Mouse (Mus musculus) midbrain, embryonic 10.5 days (tissue): ENCODE data around the gene Btn2a2. TPM values are rescaled to one million over a fixed set of nuclear protein-coding genes. Genes with fewer than 3 reads are reported as not detected.
"Not testable (repeated sequence)": the region's sequence is repeated elsewhere in the genome, so short reads cannot be mapped to it uniquely, and the experiment has no call there.

Source experiments
- DNase-seq: peaks from one replicate; pipeline ENCODE4 v3.0.0-alpha.2; 2017; ENCODE audit warnings: low spot score
- H3K27ac ChIP-seq: fragments of 300-500 bp; sonication (generic); replicated peaks from 2 replicates; pipeline ENCODE4 v1.5.1; 2016; ENCODE audit warnings: mild to moderate bottlenecking
- H3K27me3 ChIP-seq: fragments of 300-500 bp; sonication (generic); 2 replicates; pipeline ENCODE4 v1.6.1; 2016; ENCODE audit warnings: low read depth, mild to moderate bottlenecking; ENCODE audit not compliant: poor library complexity, severe bottlenecking
- H3K36me3 ChIP-seq: fragments of 300-500 bp; sonication (generic); 2 replicates; pipeline ENCODE4 v1.6.1; 2016; ENCODE audit warnings: mild to moderate bottlenecking, moderate library complexity
- H3K4me1 ChIP-seq: fragments of 300-500 bp; sonication (generic); 2 replicates; pipeline ENCODE4 v1.6.1; 2016
- H3K4me3 ChIP-seq: fragments of 300-500 bp; sonication (generic); 2 replicates; pipeline ENCODE4 v1.5.1; 2016; ENCODE audit warnings: mild to moderate bottlenecking, moderate library complexity
- H3K9me3 ChIP-seq: fragments of 300-500 bp; sonication (generic); replicated peaks from 2 replicates; pipeline ENCODE4 v1.6.1; 2016; ENCODE audit warnings: mild to moderate bottlenecking
- WGBS: fragments of 180-500 bp; shearing (Covaris S2); methylation state at CpG from one replicate; pipeline ENCODE4 v1.1.7; 2016; 5-methylcytosine and 5-hydroxymethylcytosine counted together
- polyA plus RNA-seq: library from polyadenylated mRNA; unstranded; fragments of >200 nt; fragmentation: Nextera tagmentation; extraction: Ambion mirVana; gene quantifications from 2 replicates; pipeline ENCODE4 v1.2.1, GENCODE M21; 2016

The Btn2a2 gene
- 0.26 and 0.38 TPM in 2 replicates for polyA plus RNA-seq

DNA sequence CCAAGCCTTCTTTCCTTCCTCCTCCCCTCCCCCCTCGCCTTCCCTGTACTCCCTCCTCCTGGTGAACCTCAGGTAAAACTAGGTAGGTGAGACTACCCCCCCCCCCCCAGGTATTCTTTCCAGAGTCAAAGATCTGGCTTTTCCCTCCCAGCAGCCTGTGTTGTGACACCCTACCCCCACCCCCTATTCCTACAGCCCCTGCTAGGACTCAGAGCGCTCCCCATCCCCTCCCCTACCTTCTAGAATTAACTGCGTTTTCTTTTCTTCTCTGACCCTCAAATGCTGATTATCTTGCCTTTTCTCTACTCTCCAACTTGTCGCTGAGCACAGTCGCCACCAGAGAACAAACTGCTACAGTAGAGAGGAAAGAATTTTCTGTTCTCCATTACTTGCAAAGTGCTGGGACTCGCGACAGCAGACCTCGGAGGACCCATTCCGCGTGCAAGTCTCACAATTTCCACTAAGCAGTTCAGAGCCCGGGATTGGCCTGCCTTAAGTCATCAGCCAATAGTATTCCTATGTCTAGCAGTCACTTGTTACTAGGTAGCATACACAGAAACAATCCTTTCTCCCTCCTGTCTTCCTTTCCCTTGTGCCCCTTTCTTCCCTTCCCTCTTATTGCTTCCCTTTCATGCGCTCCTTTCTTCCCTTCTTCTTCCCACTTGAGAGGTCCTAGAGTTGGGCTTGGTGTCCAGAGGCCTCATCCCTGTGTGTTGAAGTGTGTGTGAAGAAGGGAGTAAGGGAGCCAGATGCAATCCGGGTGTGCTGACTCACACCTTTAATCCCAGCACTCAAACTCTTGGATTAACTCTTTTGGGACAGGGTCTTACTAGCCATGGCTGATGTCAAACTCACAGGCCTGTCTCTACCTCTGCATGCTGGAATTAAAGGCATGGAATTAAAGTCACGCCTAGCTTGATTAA is at the start of gene Btn2a2:
TSS of gene Btn2a2 (minus strand) at position 458 of the 923 bp plus-strand sequence.
- no peaks in the 10 kb centered on the region for H3K9me3 ChIP-seq
- H3K27me3 ChIP-seq = peaks cover 23% of the 10 kb centered on the region
- H3K4me1 ChIP-seq = peaks cover 26% of the 10 kb centered on the region
- H3K36me3 ChIP-seq = no peaks in the 10 kb centered on the region
- 1% methylated on average over 13 of the region's 14 CpGs for WGBS
- peak; percentile 62 for DNase-seq
- H3K27ac ChIP-seq = peak within 1 kb of the TSS; percentile 42
- peak within 1 kb of the TSS; percentile 50 for H3K4me3 ChIP-seq

DNA sequence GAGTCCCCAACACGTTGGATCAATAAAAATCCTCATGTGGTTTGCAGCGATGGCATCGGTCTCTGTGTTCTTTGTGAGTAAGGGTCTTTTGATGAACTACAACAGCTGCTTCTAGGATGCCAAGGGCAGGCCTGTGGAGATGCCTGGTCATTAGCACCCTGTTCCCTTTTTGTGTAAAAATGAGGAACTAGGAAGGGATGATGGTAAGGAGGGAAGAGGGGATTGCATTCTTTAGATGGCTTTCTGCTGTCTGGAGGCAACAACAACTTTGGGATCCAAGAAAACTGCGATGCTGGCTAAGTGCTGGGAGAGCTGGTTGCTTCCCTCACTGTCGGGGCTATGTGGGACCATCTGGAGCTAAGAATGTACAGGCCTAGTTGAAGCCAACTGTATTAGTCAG is 49.6 kb upstream of the Btn2a2 start:
- Histone ChIP-seq H3K4me1 (peaks cover 42% of the 10 kb centered on the region), H3K27ac (peak overlapping the region; percentile 61), H3K36me3 (no peaks in the 10 kb centered on the region), H3K27me3 (no peaks in the 10 kb centered on the region), H3K4me3 (0 out of 2 replicates have a peak overlapping the region, but pooled peaks have one; percentile 7), H3K9me3 (no peaks in the 10 kb centered on the region)
- no peak for DNase-seq
- WGBS = 84% methylated on average over 5 of the region's 5 CpGs

DNA sequence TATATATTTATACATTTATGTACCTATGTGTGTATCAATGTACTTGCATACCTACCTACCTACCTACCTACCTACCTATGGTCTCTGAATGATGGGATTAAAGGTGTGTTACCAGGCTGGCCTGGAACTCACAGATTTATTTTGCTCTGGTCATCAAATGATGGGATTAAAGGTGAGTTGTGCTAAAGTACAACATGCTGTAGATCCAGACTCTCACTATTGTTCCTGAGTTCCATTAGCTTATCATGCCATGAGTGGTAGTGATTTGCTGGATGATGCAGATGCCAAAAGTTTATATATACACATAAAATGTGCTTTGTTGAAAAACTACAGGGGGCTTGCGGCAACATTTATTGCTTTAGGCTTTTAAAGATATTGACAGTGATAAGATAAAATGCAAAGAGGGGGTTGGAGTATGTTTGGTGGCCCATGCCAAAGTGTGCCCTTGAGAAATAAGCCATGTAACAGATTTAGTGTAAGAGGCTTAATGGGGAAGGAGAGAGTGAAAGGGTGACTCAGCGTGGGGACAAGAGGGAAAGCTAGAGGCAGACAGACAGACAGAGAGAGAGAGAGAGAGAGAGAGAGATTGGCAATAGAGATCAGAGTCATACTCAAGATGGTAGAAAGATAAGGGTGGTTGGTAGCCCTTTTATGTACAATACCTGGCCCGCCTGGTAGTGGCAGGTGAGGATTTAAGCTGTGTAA is 48.5 kb upstream of the Btn2a2 start:
- peaks cover 47% of the 10 kb centered on the region for H3K4me1 ChIP-seq
- H3K9me3 ChIP-seq = no peaks in the 10 kb centered on the region
- WGBS = 82% methylated on average over 3 of the region's 3 CpGs
- DNase-seq = no peak
- H3K27me3 ChIP-seq = no peaks in the 10 kb centered on the region
- H3K36me3 ChIP-seq = no peaks in the 10 kb centered on the region
- peak overlapping the region; percentile 65 for H3K4me3 ChIP-seq
- peak overlapping the region; percentile 97 for H3K27ac ChIP-seq

DNA sequence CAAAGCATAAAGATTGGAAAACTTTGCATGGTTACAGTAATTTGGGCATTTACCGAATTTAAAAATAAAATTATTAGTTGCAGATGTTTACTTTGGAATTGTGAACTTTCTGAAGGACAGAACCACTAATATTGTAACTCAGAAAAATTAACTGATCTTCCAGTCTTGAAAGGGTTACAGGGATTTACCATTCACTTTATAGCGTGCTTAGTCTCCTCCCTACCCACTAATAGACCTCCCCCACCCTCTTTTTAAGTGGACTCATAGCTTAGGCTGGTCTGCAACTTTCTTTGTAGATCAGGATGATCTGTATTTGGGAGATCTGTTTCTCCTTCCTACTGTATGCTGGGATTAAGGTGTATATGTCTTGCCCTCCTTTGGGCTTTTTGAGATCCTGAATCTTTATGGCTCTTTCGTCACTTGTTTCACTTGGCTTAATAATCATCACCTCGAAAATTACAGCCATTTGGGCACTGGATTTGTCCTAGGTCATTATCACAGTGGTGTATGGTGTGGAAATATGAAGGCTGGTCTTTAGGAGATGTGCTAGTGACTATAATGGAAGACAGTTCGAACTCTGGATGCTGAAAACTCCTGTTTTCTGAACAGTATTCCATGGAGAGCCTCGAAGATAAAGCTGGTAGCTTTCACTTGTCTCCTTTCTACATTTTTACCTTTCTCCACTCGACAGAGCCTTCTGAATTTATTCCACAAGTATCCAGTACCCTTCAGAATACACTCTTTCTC is 47.6 kb upstream of the Btn2a2 start:
- DNase-seq = no peak
- Histone ChIP-seq H3K4me3 (peak overlapping the region; percentile 65), H3K27ac (peak overlapping the region; percentile 97), H3K36me3 (no peaks in the 10 kb centered on the region), H3K9me3 (no peaks in the 10 kb centered on the region), H3K4me1 (peaks cover 44% of the 10 kb centered on the region), H3K27me3 (no peaks in the 10 kb centered on the region)
- 23% methylated on average over 7 of the region's 7 CpGs for WGBS

DNA sequence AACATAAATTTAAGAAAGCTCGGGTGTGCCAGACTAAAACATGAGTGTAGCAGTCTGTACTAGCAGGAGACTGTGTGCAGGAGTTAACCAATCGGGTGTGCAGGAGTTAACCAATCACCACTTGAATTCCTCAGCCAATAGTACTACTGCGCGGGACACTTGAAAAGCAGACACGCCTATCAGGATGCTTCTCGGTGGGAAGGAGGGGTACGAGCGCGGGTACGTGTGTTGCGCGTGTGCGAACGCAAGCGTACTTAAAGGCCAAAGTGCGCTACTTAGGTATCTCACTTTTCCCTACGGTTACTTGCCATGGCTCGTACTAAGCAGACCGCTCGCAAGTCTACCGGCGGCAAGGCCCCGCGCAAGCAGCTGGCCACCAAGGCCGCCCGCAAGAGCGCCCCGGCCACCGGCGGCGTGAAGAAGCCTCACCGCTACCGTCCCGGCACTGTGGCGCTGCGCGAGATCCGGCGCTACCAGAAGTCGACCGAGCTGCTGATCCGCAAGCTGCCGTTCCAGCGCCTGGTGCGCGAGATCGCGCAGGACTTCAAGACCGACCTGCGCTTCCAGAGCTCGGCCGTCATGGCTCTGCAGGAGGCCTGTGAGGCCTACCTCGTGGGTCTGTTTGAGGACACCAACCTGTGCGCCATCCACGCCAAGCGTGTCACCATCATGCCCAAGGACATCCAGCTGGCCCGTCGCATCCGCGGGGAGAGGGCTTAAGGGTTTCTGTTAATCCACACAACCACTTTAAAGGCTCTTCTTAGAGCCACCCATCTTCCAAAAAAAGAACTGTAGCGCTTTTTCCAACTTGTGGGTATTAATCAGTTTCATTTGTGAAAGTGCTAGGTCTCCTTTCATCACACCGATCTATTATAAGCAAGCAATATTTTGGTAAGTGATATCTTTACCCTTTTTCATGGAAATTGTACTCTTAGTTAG is 46.7 kb upstream of the Btn2a2 start, which contains the start of gene Hist1h3g:
TSS of gene Hist1h3g (plus strand) at position 286 of the 939 bp plus-strand sequence.
- not testable (repeated sequence) for H3K36me3 ChIP-seq, H3K27me3 ChIP-seq, H3K9me3 ChIP-seq
- Histone ChIP-seq H3K4me1 (peaks cover 44% of the 10 kb centered on the region), H3K27ac (peak within 1 kb of the TSS; percentile 97), H3K4me3 (peak within 1 kb of the TSS; percentile 65)
- DNase-seq = peak; percentile 92
- WGBS = under 1% methylated on average over 53 of the region's 62 CpGs

DNA sequence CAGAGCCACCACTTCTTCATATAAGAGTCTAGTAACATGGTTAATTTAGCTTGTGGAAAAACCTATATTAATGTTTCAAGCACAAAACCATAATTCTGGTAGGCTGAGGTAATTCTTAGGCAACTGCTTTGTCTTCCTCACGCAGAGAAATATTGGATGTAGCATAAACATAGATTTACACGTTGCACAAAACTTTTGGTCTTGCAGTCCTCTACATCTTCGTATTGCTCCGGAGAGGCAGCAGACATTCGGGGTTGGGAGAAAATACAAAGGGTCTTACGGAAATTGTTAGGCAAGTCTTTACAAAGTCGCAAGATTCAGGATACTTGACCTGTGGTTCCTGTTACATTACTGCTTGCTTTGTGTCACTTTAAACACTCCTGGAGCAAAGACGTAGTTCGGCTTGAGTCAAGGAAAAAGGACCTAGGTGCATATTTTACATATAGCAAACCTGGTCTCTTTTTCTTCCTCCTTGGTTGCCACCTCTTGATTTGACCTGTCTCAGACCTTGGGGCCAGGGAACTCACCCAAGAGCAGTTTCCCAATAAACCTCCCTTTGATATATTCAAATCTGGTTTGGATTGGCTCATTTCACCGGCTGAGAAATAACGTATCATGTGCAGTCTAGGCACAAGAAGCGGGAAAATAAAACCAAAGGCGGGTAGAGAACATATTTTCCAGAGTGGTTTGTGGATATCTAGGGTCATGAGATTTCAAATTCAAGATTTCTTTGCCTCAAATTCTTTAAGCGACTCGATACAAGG is 45.9 kb upstream of the Btn2a2 start:
- WGBS = 2% methylated on average over 15 of the region's 15 CpGs
- no peaks in the 10 kb centered on the region for H3K27me3 ChIP-seq
- DNase-seq = no peak

DNA sequence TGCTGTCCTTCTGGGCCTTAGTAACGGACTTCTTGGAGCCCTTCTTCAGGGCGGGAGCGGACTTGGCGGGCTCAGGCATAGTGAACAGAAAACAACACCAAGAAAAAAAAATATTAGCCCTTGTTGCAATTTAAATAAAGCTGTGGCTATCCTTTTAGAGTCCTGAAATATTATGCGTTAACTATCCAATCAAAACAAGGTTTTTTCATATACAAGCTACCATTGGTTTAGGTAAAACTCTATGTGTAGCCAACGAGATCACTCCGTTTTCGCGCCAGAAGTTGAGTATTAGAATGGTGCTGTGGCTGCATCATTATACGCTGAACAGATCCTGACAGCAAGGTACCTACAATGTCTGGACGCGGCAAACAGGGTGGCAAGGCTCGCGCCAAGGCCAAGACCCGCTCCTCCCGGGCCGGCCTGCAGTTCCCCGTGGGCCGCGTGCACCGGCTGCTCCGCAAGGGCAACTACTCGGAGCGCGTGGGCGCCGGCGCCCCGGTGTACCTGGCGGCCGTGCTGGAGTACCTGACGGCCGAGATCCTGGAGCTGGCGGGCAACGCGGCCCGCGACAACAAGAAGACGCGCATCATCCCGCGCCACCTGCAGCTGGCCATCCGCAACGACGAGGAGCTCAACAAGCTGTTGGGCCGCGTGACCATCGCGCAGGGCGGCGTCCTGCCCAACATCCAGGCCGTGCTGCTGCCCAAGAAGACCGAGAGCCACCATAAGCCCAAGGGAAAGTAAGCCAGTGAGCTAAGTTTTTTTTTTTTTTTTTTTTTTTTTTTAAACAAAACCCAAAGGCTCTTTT is 45.1 kb upstream of the Btn2a2 start, which contains the start of gene Hist1h2af:
TSS of gene Hist1h2af (plus strand) at position 347 of the 808 bp plus-strand sequence.
- H3K27ac ChIP-seq = peak within 1 kb of the TSS; percentile 97
- H3K4me3 ChIP-seq = peak within 1 kb of the TSS; percentile 65
- H3K27me3 ChIP-seq, H3K9me3 ChIP-seq, H3K36me3 ChIP-seq: not testable (repeated sequence)
- under 1% methylated on average over 31 of the region's 53 CpGs for WGBS
- DNase-seq = peak; percentile 84
- H3K4me1 ChIP-seq = peaks cover 54% of the 10 kb centered on the region

More for the DNA sequence above, 45.9 kb upstream of the Btn2a2 start:
- Histone ChIP-seq H3K4me1 (peaks cover 47% of the 10 kb centered on the region), H3K36me3 (no peaks in the 10 kb centered on the region), H3K9me3 (no peaks in the 10 kb centered on the region), H3K27ac (peak overlapping the region; percentile 97), H3K4me3 (peak overlapping the region; percentile 65)

DNA sequence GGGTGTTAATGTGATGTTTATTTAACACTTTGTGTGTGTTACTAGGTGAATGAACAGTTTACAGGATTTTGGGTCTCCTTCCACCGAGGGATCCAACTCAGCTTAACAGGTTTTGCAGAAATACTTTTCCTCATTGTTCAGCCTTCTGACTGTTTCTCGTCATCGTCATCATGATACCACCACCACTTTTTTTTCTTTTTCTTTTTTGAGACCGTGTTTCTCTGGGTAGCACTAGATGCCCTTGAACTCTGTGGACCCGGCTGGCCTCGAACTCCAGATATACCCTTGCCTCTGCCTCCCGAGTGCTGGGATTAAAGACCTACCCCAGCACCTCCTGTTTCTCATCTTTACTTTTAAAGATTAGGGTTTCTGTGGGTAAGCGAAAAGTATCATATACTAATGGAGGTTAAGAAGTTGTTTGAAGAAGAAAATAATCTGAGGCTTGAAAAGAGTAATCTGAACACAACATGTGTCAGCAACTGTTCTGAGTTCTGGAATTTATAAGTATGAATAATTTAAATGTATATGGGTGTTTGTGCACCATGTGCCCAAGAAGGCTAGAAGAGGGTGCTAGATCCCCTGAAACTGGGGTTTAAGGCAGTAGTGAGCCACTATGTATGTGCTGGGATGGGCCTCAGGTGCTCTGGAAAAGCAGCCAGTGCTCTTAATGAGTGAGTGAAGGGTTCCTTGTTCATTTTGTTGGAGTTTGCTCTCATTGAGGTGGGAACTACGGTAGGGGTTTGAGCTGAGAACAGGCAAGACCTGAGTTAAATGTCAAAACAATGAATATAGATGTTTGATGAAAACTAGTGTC is 43.8 kb upstream of the Btn2a2 start:
- Histone ChIP-seq H3K36me3 (no peaks in the 10 kb centered on the region), H3K27me3 (no peaks in the 10 kb centered on the region), H3K9me3 (no peaks in the 10 kb centered on the region), H3K27ac (peak overlapping the region; percentile 97), H3K4me1 (peaks cover 50% of the 10 kb centered on the region), H3K4me3 (peak overlapping the region; percentile 65)
- no peak for DNase-seq
- WGBS = 28% methylated on average over 9 of the region's 9 CpGs

DNA sequence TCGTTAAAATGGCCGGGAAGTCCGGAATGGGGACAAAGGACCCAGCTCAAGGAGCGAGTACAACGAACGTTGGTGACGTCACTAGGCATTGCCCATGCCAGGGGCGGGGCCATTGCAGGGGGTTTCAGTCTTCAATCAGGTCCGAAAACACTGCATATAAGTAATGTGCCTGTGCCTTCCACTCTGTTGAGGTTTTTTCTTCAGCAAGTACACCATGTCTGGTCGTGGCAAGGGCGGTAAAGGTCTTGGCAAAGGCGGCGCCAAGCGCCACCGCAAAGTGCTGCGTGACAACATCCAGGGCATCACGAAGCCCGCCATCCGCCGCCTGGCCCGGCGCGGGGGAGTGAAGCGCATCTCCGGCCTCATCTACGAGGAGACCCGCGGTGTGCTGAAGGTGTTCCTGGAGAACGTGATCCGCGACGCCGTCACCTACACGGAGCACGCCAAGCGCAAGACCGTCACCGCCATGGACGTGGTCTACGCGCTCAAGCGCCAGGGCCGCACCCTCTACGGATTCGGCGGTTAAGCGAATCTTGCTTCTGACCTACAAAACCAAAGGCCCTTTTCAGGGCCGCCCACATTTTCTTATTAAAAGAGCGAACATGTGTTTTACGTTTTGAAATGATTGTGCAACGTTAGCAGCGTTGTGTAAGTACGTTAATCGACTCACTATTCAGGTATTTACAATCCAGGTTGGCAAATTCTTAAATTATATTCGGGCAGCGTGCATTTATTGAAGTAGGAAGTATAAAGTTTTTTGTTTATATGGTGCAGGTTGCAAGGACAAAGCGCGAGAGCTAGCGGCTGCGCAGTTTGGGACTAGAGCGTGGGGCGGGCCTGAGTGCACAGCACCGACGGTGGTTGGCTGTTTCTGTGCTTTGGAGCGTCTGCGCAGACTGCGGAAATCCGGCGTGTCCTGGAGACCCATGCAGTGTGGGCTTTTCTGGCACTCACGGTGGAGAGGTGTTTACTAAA is 42.5 kb upstream of the Btn2a2 start, which contains the start of gene Hist1h4h:
TSS of gene Hist1h4h (plus strand) at position 150 of the 975 bp plus-strand sequence.
- H3K4me1 ChIP-seq = peaks cover 45% of the 10 kb centered on the region
- peak within 1 kb of the TSS; percentile 65 for H3K4me3 ChIP-seq
- DNase-seq = peak; percentile 96
- H3K27ac ChIP-seq = peak within 1 kb of the TSS; percentile 97
- under 1% methylated on average over 64 of the region's 70 CpGs for WGBS
- no peaks in the 10 kb centered on the region for H3K27me3 ChIP-seq
- no peaks in the 10 kb centered on the region for H3K9me3 ChIP-seq
- H3K36me3 ChIP-seq = no peaks in the 10 kb centered on the region
